Mouse (Mus musculus) left cerebral cortex, adult 11 months (tissue): ENCODE results near the gene Iyd.
"Not testable (repeated sequence)": the region's sequence is repeated elsewhere in the genome, so short reads cannot be mapped to it uniquely, and the experiment has no call there.

Source experiments
- DNase-seq: peaks from one replicate; pipeline ENCODE4 v3.0.0; 2022; ENCODE audit warnings: low spot score

The Iyd gene

DNA sequence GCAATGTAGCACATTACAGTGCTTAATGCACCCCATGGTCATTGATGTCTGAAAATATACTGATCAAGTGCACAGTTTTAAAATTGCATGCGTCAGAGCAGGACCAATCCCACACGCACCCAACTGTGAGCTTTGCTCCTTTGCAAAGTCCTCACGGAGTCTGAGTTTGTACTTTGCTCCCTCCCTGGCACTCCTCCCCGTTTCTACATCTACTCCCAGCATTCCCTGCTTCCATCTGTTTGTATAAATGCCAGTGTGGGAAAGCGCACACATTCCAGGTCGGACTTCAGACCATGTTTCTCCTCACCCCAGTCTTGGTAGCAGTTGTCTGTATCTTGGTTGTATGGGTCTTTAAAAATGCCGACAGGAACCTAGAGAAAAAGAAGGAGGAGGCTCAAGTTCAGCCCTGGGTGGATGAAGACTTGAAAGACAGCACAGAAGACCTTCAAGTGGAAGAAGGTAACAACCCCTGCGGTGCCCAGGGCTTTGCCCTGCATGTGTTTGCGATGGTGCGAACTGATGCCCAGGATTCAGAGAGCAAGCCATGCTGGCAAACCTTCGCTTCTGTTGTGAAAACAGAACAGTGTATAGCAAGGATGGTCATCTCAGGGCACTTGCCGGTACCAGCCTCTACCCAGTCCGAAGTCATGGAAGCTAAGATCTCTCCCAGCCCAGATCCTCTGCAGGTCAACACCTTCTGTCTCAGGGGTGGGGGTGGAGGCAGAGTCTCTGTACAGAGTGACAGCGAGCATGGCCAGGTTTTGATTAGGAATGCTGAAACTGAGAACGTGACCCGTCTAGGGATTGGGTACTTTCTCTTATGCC lies at the start of gene Iyd:
Gene Iyd, plus strand, starts transcription at position 238 of the 825 bp plus-strand sequence.
- no peak for DNase-seq

DNA sequence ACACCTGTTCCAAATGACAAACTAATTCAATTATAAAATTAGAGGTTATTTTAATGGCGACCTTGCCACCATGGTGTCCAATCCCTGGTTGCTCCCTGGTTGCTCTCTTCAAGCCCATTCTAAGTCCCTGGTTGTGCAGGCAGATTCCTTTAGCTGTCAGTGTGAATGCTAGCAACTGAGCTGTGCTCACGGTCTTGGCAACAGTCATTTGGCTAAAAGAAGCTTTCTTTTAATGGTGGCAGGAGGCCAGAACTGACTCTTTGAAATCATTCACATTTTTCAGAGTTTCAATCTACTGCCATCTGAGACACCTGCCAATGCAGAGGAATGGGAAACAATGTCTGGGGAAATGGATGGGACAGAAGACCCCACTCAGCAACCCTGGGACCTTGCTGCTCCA lies 43.2 kb upstream of the Iyd start:
- DNase-seq, result no peak

- not testable (repeated sequence) for DNase-seq
These were observed 39.2 kb upstream of the Iyd start for GRCm38 (mm10) chr10:3500846-3501245.

DNA sequence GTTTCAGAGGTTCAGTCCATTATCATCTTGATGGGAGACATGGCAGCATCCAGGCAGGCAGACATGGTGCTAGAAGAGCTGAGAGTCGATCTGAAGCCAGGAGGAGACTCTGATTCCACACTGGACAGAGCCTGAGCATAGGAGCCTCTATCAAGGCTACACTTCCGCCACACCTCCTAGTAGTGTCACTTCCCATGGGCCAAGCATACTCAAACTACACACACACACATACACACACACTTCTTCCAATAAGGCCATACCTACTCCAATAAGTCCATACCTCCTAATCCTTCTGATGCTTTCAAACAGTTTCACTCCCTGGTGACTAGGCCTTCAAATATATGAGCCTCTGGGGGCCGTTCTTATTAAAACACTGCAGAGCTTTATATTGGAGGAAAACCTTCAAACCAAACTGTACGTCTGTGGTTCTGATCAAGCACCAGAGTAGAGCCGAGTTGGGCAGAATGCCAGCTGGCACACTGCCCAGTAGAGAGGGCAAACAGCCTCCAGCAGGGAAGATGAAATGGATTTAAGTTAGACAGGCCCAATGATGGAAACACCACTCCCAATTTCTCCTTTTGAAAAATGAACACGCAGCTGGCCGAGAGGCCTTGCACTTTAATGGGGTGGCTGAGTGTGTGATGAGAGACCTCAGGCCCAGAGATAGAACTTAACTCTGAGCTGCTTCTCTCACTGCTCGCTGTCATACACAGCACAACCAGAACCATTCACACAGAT lies 32.4 kb upstream of the Iyd start:
- DNase-seq, result no peak

DNA sequence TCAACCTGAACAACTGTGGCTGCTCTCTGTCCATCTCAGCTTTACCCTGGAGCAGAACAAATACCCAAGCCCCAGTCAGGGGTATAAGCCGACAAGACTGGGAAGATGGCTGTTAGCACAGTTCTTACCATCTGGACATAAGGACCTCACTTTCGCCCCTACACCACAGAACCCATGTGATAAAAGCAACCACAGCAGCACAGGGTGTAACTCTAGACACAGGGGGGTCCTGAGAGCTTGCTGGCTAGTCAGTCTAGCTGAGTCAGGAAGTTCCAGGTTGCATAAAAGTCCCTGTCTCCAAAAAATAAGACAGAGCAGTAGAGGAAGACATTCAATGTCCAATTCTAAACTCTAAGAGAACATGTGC lies 31.8 kb upstream of the Iyd start:
- DNase-seq, result no peak

DNA sequence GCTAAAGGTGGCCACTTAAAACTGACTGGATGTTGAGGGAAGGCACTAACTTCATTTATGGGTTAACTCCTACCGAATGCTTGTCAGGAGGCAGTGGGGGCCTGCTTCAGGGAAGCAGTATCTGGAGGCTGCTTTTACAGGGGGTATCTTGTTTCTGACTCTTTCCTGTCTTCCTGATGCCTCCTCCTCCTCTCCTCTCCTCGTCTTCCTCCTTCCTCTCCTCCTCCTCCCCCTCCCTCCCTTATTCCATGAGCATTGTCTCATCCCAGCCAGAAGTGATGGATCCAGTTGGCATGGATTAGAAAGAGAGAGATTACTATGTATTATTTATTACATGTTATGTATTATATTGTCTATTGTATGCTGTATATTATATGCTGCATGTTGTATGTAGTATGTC lies 31.3 kb upstream of the Iyd start:
- no peak for DNase-seq

DNA sequence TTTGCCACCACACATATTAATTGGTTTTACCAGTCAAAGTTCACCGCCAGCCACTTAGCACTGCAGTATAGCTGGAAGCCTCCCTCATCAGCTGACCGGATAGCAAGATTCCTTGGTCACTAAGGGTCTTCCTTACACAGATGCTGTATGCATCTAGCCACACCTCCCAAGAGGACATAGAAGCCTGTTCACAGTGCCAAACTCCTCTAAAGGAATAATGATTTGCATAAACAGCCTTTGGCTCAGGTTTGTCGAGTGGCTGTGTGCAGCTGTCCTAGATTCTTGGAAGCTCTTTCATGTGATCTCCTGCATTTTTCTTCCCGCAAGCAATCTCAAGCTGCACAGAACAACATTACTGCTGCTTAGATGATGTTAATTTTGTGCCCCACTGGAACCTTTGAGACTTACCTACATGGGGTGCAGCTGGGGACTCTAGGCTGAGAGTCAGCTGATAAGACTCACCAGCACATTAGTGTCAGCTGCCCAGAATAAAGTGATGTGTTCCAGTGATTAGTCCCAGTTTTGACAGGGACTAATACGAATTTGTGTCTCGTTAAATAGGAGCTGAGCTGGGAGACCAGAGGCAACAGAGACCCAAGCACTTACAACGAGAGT lies 30.3 kb upstream of the Iyd start:
- DNase-seq, result no peak

DNA sequence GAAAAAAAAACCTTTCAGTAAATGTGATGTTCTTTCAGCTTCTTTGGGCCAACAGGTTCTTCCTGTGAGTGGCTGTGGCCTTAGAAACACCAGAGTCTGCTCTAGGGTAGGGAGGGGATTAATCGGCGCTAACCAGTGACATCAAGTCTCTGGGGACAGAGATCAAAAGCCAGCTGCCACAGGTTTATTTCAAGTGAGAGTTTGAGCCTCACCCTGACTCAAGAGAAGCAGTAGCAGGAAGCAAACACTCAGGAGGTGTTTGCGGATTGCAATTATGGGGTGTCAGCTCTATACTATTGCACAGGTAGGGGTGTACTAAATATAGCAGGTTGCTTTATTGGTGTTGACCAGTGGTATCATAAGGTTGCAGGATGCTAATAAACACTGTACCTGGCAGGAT lies 29.6 kb upstream of the Iyd start:
- DNase-seq, result no peak

GRCm38 (mm10) chr10:3511401-3511800 lies 28.6 kb upstream of the Iyd start:
- DNase-seq, result no peak

- no peak for DNase-seq
These were observed 27.3 kb upstream of the Iyd start for GRCm38 (mm10) chr10:3512620-3513305.

- no peak for DNase-seq
These were observed 26.1 kb upstream of the Iyd start for GRCm38 (mm10) chr10:3513947-3514346.

DNA sequence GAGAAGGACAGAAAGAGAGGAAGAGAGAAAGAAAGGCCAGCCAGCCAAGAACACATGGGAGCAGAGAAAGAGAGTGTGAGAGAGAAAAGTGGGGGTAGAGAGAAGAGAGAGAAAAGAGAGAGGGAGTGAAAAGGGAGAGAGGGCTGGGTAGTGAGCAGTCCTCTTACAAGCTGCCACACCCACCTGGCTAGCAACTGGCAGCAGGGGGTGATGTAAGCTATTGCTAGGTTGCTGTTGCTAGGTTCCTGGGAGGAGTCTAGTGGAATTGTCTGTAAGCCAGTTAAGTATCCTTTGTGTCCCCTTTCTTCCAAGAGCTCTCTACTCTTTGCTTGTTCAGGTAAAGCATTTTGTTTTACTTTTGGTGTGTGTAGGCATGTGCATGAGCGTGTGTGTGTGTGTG lies 25.4 kb upstream of the Iyd start:
- DNase-seq, result no peak

DNA sequence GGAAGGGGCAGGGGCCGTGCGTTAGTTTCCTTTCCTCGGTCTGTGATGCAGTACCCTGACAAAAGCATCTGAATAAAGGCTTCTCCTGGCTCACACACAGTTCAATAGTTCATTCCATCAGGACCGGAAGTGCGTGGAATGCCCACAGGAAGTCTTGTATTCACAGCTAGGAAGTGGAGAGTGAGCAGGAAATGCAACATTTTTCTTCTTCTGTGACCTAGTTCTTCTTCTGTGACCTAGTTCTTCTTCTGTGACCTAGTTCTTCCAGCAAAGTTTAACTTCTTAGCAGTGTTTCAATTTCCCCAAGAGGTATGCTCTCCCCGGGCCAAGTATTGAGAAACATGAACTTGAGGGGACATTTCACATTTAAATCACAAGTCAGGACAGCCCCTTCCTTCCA lies 23.6 kb upstream of the Iyd start:
- no peak for DNase-seq

- no peak for DNase-seq
These were observed 16.8 kb upstream of the Iyd start for GRCm38 (mm10) chr10:3523044-3523793.

- no peak for DNase-seq
These were observed 15.5 kb upstream of the Iyd start for GRCm38 (mm10) chr10:3524513-3524912.

DNA sequence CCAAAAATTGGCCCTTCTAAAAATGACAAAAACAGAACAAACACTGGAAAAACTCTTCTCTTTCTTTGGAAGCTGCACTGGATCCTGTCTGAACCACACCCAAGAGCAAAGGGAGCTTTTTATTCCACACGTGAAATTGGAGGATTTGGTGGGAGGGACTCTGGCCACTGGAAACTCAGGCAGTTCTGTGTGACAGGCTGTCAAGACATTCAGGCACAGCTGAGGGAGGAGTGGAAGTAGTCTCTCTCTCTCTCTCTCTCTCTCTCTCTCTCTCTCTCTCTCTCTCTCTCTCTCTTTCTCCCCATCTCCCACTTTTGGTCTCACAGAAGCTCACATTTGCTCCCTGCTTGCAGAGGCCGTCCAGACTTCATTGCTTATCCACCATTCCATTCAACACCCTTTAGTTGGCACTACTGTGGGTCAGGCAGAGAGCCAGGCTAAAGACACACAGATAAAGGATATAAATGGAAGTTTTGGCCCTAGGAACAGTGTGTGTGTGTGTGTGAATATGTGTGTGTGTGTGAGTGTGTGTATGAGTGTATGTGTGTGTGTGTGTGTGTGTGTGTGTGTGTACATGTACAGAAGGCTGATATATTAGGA lies 14.5 kb upstream of the Iyd start:
- no peak for DNase-seq

GRCm38 (mm10) chr10:3529807-3530206 lies 10.2 kb upstream of the Iyd start:
- no peak for DNase-seq

GRCm38 (mm10) chr10:3530661-3531060 lies 9.4 kb upstream of the Iyd start:
- DNase-seq, result no peak

- DNase-seq, result no peak
These were observed 8.7 kb upstream of the Iyd start for GRCm38 (mm10) chr10:3531375-3531774.

GRCm38 (mm10) chr10:3534445-3534844 lies 5.6 kb upstream of the Iyd start:
- DNase-seq, result no peak

- no peak for DNase-seq
These were observed 3.7 kb upstream of the Iyd start for GRCm38 (mm10) chr10:3536361-3536760.
